Mouse (Mus musculus) heart, postnatal 0 days (tissue): ENCODE measurements at regions not wholly inside any gene's neighbourhood (a gene's known extent, or its start where the extent isn't known, plus 50 kb on each side); places are given as distances from the start of the nearest gene placed in this dataset.

Source experiments
- CTCF ChIP-seq: IDR thresholded peaks from 2 replicates; pipeline ENCODE4 v1.5.1; 2016; ENCODE audit warnings: antibody characterized with exemption, control low read depth, low read depth
- EP300 ChIP-seq: IDR thresholded peaks from 2 replicates; pipeline ENCODE4 v1.6.1; 2016; ENCODE audit warnings: antibody characterized with exemption, low read depth

- TF ChIP-seq CTCF = no peak
- no peak for TF ChIP-seq EP300
Measured at GRCm38 (mm10) chr7:54633930-54634329, 201.4 kb upstream of the Luzp2 start.
